Mouse (Mus musculus) cerebellum, postnatal 10 days (tissue): ENCODE measurements around the gene Gm28635.
A peak's percentile ranks its signal among the peaks of the same experiment; 100 is the strongest.

ENCODE experiments used
- DNase-seq, 2 experiments: peaks; one replicate each; pipeline ENCODE4 v3.0.0; 2021; ENCODE audit warnings: mixed read lengths in 2 of 2

The Gm28635 gene

GRCm38 (mm10) chr2:84637452-84638165, 40.2 kb downstream of the Gm28635 start:
- no peak for DNase-seq

GRCm38 (mm10) chr2:84636231-84636741, 41.6 kb downstream of the Gm28635 start:
- no peak for DNase-seq

- peak; percentile 56 to 69 for DNase-seq
These were observed 42.2 kb downstream of the Gm28635 start for GRCm38 (mm10) chr2:84635611-84636010.

- DNase-seq: peak in 1 of 2 experiments; percentile 16
These were observed 42.8 kb downstream of the Gm28635 start for GRCm38 (mm10) chr2:84634934-84635482.

GRCm38 (mm10) chr2:84634006-84634405, 43.8 kb downstream of the Gm28635 start:
- DNase-seq: no peak

GRCm38 (mm10) chr2:84632999-84633398, 44.8 kb downstream of the Gm28635 start:
- DNase-seq: no peak

GRCm38 (mm10) chr2:84632001-84632400, 45.8 kb downstream of the Gm28635 start:
- no peak for DNase-seq

GRCm38 (mm10) chr2:84627036-84627435, 50.8 kb downstream of the Gm28635 start:
- DNase-seq: no peak

- DNase-seq: no peak
These were observed 51.4 kb downstream of the Gm28635 start for GRCm38 (mm10) chr2:84626366-84626975.

- no peak for DNase-seq
These were observed 53.6 kb downstream of the Gm28635 start for GRCm38 (mm10) chr2:84624201-84624600.

- no peak for DNase-seq
These were observed 54.3 kb downstream of the Gm28635 start for GRCm38 (mm10) chr2:84623428-84624119.

- DNase-seq: no peak
These were observed 55.2 kb downstream of the Gm28635 start for GRCm38 (mm10) chr2:84622668-84623067.

GRCm38 (mm10) chr2:84619646-84620340, 58.0 kb downstream of the Gm28635 start:
- DNase-seq: no peak

- no peak for DNase-seq
These were observed 58.9 kb downstream of the Gm28635 start for GRCm38 (mm10) chr2:84618914-84619313.

GRCm38 (mm10) chr2:84617637-84618515, 60.0 kb downstream of the Gm28635 start:
- DNase-seq: peak; percentile 61 to 83

GRCm38 (mm10) chr2:84612764-84613163, 65.1 kb downstream of the Gm28635 start:
- DNase-seq: no peak

- no peak for DNase-seq
These were observed 70.0 kb downstream of the Gm28635 start for GRCm38 (mm10) chr2:84607842-84608241.

GRCm38 (mm10) chr2:84600977-84601376, 76.9 kb downstream of the Gm28635 start:
- no peak for DNase-seq

GRCm38 (mm10) chr2:84599270-84599888, 78.5 kb downstream of the Gm28635 start:
- DNase-seq: no peak

GRCm38 (mm10) chr2:84597123-84597522, 80.7 kb downstream of the Gm28635 start:
- DNase-seq: no peak

GRCm38 (mm10) chr2:84592801-84593200, 85.0 kb downstream of the Gm28635 start:
- DNase-seq: no peak
